Mouse (Mus musculus): ENCODE data around the gene Arhgap21.

DNA sequence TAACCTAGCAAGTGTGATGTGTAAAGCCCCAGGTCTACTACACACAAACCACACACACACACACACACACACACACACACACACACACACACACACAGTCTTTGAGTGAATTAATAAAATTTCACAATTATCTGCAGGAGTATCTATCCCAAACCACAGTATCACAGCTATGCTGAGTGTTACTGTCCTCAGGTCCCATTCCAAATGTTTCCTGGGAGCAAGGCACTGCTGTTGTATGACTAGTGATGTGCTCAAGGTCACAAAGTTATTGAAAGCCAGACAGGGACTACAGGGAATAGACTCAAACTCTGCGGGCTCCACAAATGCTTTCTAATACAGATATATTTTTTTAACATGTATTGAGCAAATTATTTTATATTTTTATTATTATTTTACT, 55.7 kb downstream of the Arhgap21 start:
- TF ChIP-seq GATA1 (IDR thresholded peaks at IDR 0.05; ENCODE audit: borderline replicate concordance, low read length) (no peak), FLI1 (IDR thresholded peaks at IDR 0.05; ENCODE audit: low read length) (no peak)

All from megakaryocyte, embryonic 14.5 days (primary cell).